Mouse (Mus musculus): Measurements from ENCODE around the gene Traf7. TPM values are rescaled to one million over a fixed set of nuclear protein-coding genes. Genes with fewer than 3 reads are reported as not detected.

The Traf7 gene
- polyA plus RNA-seq, 1 experiment from 2014 or later = 100 TPM

GRCm38 (mm10) chr17:24469910-24470602 is 57.7 kb downstream of the Traf7 start, which contains the start of the genes E4f1 and Pgp:
Gene E4f1 (minus strand): TSS chr17:24470313.
Gene Pgp (plus strand): TSS chr17:24470392.
- peak within 1 kb of the TSS; percentile 95 for H3K9ac ChIP-seq
- peak within 1 kb of the TSS; percentile 85 for H3K27ac ChIP-seq
- H3K27me3 ChIP-seq = no peaks in the 10 kb centered on the region
- no peaks in the 10 kb centered on the region for H3K9me3 ChIP-seq
- peak; percentile 97 for ATAC-seq (ENCODE audit: low FRiP score)
- H3K4me2 ChIP-seq = peak within 1 kb of the TSS; percentile 83
- WGBS = under 1% methylated on average over 70 of the region's 75 CpGs
- H3K4me3 ChIP-seq (replicated peaks) = peak within 1 kb of the TSS; percentile 89
- peaks cover 28% of the 10 kb centered on the region for H3K4me1 ChIP-seq
- peaks cover 14% of the 10 kb centered on the region for H3K36me3 ChIP-seq (replicated peaks)

- Histone ChIP-seq H3K9ac (peak overlapping the region; percentile 95), H3K27me3 (no peaks in the 10 kb centered on the region), H3K36me3 (replicated peaks) (peaks cover 8% of the 10 kb centered on the region), H3K27ac (peak overlapping the region; percentile 85), H3K9me3 (no peaks in the 10 kb centered on the region), H3K4me3 (replicated peaks) (peak overlapping the region; percentile 89), H3K4me1 (peaks cover 28% of the 10 kb centered on the region), H3K4me2 (peak overlapping the region; percentile 83)
- ATAC-seq (ENCODE audit: low FRiP score) = no peak; the same call in 1 of the 2 replicates
- WGBS = 19% methylated on average over 7 of the region's 7 CpGs
These were observed 58.3 kb downstream of the Traf7 start for GRCm38 (mm10) chr17:24469336-24469909.

- H3K27me3 ChIP-seq = no peaks in the 10 kb centered on the region
- no peak overlapping the region for H3K4me2 ChIP-seq
- no peak for ATAC-seq (ENCODE audit: low FRiP score)
- peaks cover 2% of the 10 kb centered on the region; the same call in 1 of the 2 replicates for H3K36me3 ChIP-seq (replicated peaks)
- WGBS = 91% methylated on average over 5 of the region's 5 CpGs
- H3K4me1 ChIP-seq = peaks cover 26% of the 10 kb centered on the region
- no peak overlapping the region for H3K27ac ChIP-seq
- H3K9me3 ChIP-seq = no peaks in the 10 kb centered on the region
- no peak overlapping the region for H3K4me3 ChIP-seq (replicated peaks)
- H3K9ac ChIP-seq = no peak overlapping the region
These were observed 59.0 kb downstream of the Traf7 start for GRCm38 (mm10) chr17:24468636-24469246.

- H3K4me1 ChIP-seq = no peaks in the 10 kb centered on the region
- no peaks in the 10 kb centered on the region for H3K36me3 ChIP-seq (replicated peaks)
- no peak overlapping the region for H3K9ac ChIP-seq
- no peak overlapping the region for H3K27ac ChIP-seq
- 58% methylated on average over 6 of the region's 6 CpGs for WGBS
- H3K9me3 ChIP-seq = no peaks in the 10 kb centered on the region
- H3K4me2 ChIP-seq = no peak overlapping the region
- H3K4me3 ChIP-seq (replicated peaks) = no peak overlapping the region
- no peak for ATAC-seq (ENCODE audit: low FRiP score)
- H3K27me3 ChIP-seq = no peaks in the 10 kb centered on the region
These were observed 64.2 kb downstream of the Traf7 start for GRCm38 (mm10) chr17:24463374-24464133.

GRCm38 (mm10) chr17:24462932-24463331 is 64.8 kb downstream of the Traf7 start:
- H3K4me3 ChIP-seq (replicated peaks) = no peak overlapping the region
- no peak overlapping the region for H3K9ac ChIP-seq
- no peak overlapping the region for H3K27ac ChIP-seq
- ATAC-seq (ENCODE audit: low FRiP score) = no peak
- no peaks in the 10 kb centered on the region for H3K27me3 ChIP-seq
- 86% methylated on average over 1 of the region's 1 CpGs for WGBS
- H3K4me1 ChIP-seq = no peaks in the 10 kb centered on the region
- no peaks in the 10 kb centered on the region for H3K36me3 ChIP-seq (replicated peaks)
- no peak overlapping the region for H3K4me2 ChIP-seq
- H3K9me3 ChIP-seq = no peaks in the 10 kb centered on the region

- Histone ChIP-seq H3K27ac (no peak overlapping the region), H3K9ac (no peak overlapping the region), H3K27me3 (no peaks in the 10 kb centered on the region), H3K4me1 (no peaks in the 10 kb centered on the region), H3K4me3 (replicated peaks) (no peak overlapping the region), H3K36me3 (replicated peaks) (no peaks in the 10 kb centered on the region), H3K9me3 (no peaks in the 10 kb centered on the region), H3K4me2 (no peak overlapping the region)
- ATAC-seq (ENCODE audit: low FRiP score) = no peak
- 60% methylated on average over 2 of the region's 2 CpGs for WGBS
These were observed 66.2 kb downstream of the Traf7 start for GRCm38 (mm10) chr17:24461580-24461979.

Other genes starting within 250 kb of the Traf7 start
- gene Abca17, start 176.9 kb downstream of the Traf7 start, polyA plus RNA-seq (2016; fragmentation: Nextera tagmentation; extraction: Ambion mirVana) = not detected in 2 replicates
- 17.7 and 18.0 TPM in 2 replicates for gene Abca3, start 176.0 kb downstream of the Traf7 start, polyA plus RNA-seq (2016; fragmentation: Nextera tagmentation; extraction: Ambion mirVana)
- 391 and 404 TPM in 2 replicates for gene Rnps1, start 113.4 kb downstream of the Traf7 start, polyA plus RNA-seq (2016; fragmentation: Nextera tagmentation; extraction: Ambion mirVana)
- gene Eci1, start 101.3 kb downstream of the Traf7 start, polyA plus RNA-seq (2016; fragmentation: Nextera tagmentation; extraction: Ambion mirVana) = 53.5 and 61.2 TPM in 2 replicates
- 4.9 and 5.1 TPM in 2 replicates for gene Dnase1l2, start 84.8 kb downstream of the Traf7 start, polyA plus RNA-seq (2016; fragmentation: Nextera tagmentation; extraction: Ambion mirVana)
- 34.1 and 37.1 TPM in 2 replicates for gene E4f1, start 57.6 kb downstream of the Traf7 start, polyA plus RNA-seq (2016; fragmentation: Nextera tagmentation; extraction: Ambion mirVana)
- gene Pgp, start 57.5 kb downstream of the Traf7 start, polyA plus RNA-seq (2016; fragmentation: Nextera tagmentation; extraction: Ambion mirVana) = 59.3 and 60.3 TPM in 2 replicates
- gene Bricd5, start 54.1 kb downstream of the Traf7 start, polyA plus RNA-seq (2016; fragmentation: Nextera tagmentation; extraction: Ambion mirVana) = not detected in 2 replicates
- gene Mlst8, start 48.9 kb downstream of the Traf7 start, polyA plus RNA-seq (2016; fragmentation: Nextera tagmentation; extraction: Ambion mirVana) = 34.4 and 37.9 TPM in 2 replicates
- 14.8 and 16.6 TPM in 2 replicates for gene Caskin1, start 39.3 kb downstream of the Traf7 start, polyA plus RNA-seq (2016; fragmentation: Nextera tagmentation; extraction: Ambion mirVana)
- gene Rab26, start 6.3 kb upstream of the Traf7 start, polyA plus RNA-seq (2016; fragmentation: Nextera tagmentation; extraction: Ambion mirVana) = 1.7 and 1.9 TPM in 2 replicates
- gene Pkd1, start 21.9 kb upstream of the Traf7 start, polyA plus RNA-seq (2016; fragmentation: Nextera tagmentation; extraction: Ambion mirVana) = 15.5 and 17.9 TPM in 2 replicates
- 78.4 and 89.3 TPM in 2 replicates for gene Tsc2, start 104.7 kb upstream of the Traf7 start, polyA plus RNA-seq (2016; fragmentation: Nextera tagmentation; extraction: Ambion mirVana)
- gene Nthl1, start 104.7 kb upstream of the Traf7 start, polyA plus RNA-seq (2016; fragmentation: Nextera tagmentation; extraction: Ambion mirVana) = 14.5 and 18.8 TPM in 2 replicates
- gene Slc9a3r2, start 122.4 kb upstream of the Traf7 start, polyA plus RNA-seq (2016; fragmentation: Nextera tagmentation; extraction: Ambion mirVana) = 18.3 and 21.9 TPM in 2 replicates
- gene Npw, start 130.5 kb upstream of the Traf7 start, polyA plus RNA-seq (2016; fragmentation: Nextera tagmentation; extraction: Ambion mirVana) = not detected in 2 replicates
- 25.5 and 26.9 TPM in 2 replicates for gene Zfp598, start 141.7 kb upstream of the Traf7 start, polyA plus RNA-seq (2016; fragmentation: Nextera tagmentation; extraction: Ambion mirVana)
- 27.8 and 33.5 TPM in 2 replicates for gene Syngr3, start 162.0 kb upstream of the Traf7 start, polyA plus RNA-seq (2016; fragmentation: Nextera tagmentation; extraction: Ambion mirVana)
- 49.1 and 50.2 TPM in 2 replicates for gene Gfer, start 168.2 kb upstream of the Traf7 start, polyA plus RNA-seq (2016; fragmentation: Nextera tagmentation; extraction: Ambion mirVana)
- 1.6 and 2.6 TPM in 2 replicates for gene Noxo1, start 168.3 kb upstream of the Traf7 start, polyA plus RNA-seq (2016; fragmentation: Nextera tagmentation; extraction: Ambion mirVana)
- 94.7 and 98.0 TPM in 2 replicates for gene Tbl3, start 179.7 kb upstream of the Traf7 start, polyA plus RNA-seq (2016; fragmentation: Nextera tagmentation; extraction: Ambion mirVana)
- gene Rnf151, start 190.1 kb upstream of the Traf7 start, polyA plus RNA-seq (2016; fragmentation: Nextera tagmentation; extraction: Ambion mirVana) = 0.29 TPM in 1 of 2 replicates, not detected in the other
- 946 and 1,025 TPM in 2 replicates for gene Rps2, start 190.2 kb upstream of the Traf7 start, polyA plus RNA-seq (2016; fragmentation: Nextera tagmentation; extraction: Ambion mirVana)
- gene Ndufb10, start 196.5 kb upstream of the Traf7 start, polyA plus RNA-seq (2016; fragmentation: Nextera tagmentation; extraction: Ambion mirVana) = 195 and 201 TPM in 2 replicates
- gene Rpl3l, start 199.9 kb upstream of the Traf7 start, polyA plus RNA-seq (2016; fragmentation: Nextera tagmentation; extraction: Ambion mirVana) = not detected in 2 replicates
- gene Msrb1, start 208.7 kb upstream of the Traf7 start, polyA plus RNA-seq (2016; fragmentation: Nextera tagmentation; extraction: Ambion mirVana) = 18.8 and 19.5 TPM in 2 replicates
- gene Hs3st6, start 225.1 kb upstream of the Traf7 start, polyA plus RNA-seq (2016; fragmentation: Nextera tagmentation; extraction: Ambion mirVana) = 1.1 and 1.7 TPM in 2 replicates

Data from forebrain, embryonic 12.5 days (tissue).